Mouse (Mus musculus) retina, postnatal 7 days (tissue): ENCODE data around the gene Ostm1.
A peak's percentile ranks its signal among the peaks of the same experiment; 100 is the strongest.

Experiments used
- DNase-seq: peaks from one replicate; pipeline ENCODE4 v3.0.0-alpha.2; 2012; ENCODE audit warnings: low read depth, low spot score

Ostm1 gene

DNA sequence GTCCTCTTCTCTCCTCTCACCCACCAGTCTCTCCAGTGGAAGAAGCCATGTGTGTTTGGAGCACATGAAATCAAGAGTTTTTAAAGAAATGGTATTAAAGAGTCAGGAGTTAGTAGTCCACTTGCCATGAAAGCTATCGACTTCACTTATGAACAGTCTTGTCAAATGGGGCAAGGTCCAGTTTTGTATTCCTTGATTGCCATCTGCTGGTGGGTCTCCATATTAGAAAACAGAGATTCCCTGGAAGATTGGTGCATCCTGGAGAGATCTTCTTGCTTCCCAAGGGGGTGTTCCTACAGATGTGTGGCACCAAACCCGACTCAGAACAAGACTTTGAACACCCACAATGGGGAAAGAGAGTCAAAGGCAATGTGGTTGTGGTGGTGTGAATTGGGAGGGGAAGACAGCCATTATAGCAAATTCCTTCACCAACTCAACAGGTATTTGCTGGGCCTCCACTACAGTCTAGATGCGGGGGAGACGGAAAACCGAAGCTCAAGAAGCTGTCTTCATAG lies 151.0 kb downstream of the Ostm1 start:
- DNase-seq = peak; percentile 52

DNA sequence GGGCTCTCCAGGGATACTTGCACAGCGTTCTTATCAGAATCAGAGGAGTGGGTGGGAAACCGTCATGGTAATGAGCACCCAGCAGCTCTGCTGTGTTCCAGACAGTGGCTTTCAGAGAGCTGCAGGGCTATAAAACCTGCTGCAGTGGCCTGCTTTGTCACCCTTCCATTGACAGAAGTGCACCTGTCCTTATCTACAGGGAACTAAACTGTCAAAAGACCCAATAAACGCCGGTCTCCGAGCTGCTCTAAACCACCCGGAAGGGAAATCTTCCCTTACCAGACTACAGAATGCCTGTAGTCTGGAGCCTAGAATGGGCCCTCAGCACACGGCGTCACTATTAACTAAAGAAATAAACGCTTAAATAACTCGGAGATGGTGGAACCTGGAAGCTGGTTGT lies 168.2 kb downstream of the Ostm1 start:
- no peak for DNase-seq
